ENCODE assay signal across 29 mouse cellular contexts in genomic region chr1:117497003-117497402, GRCm38 (mm10).
"Had no signal": no experiment of that assay in that cellular context is flagged by ENCODE, and none has a peak within 500 bp of the region (broad histone marks: within the 10 kb centered on the region; RNA-seq: fewer than 3 reads in every experiment).

No protein-coding gene starts in this region.

- H3K4me1 ChIP-seq: embryonic facial prominence, embryonic 10.5 days; embryonic facial prominence, embryonic 12.5 days; embryonic facial prominence, embryonic 13.5 days; embryonic facial prominence, embryonic 15.5 days; forebrain, embryonic 10.5 days; forebrain, embryonic 12.5 days; forebrain, embryonic 13.5 days; forebrain, embryonic 15.5 days had no signal

- H3K36me3 ChIP-seq: embryonic facial prominence, embryonic 10.5 days; embryonic facial prominence, embryonic 12.5 days; embryonic facial prominence, embryonic 13.5 days; embryonic facial prominence, embryonic 15.5 days; forebrain, embryonic 10.5 days; forebrain, embryonic 12.5 days; forebrain, embryonic 15.5 days had no signal

- ATAC-seq: forebrain, embryonic 13.5 days; forebrain, embryonic 14.5 days; forebrain, embryonic 15.5 days; forebrain, embryonic 16.5 days; forebrain, postnatal 0 days had no signal

- H3K4me3 ChIP-seq: embryonic facial prominence, embryonic 10.5 days; embryonic facial prominence, embryonic 12.5 days; embryonic facial prominence, embryonic 13.5 days; embryonic facial prominence, embryonic 15.5 days; erythroblast, embryonic 14.5 days; forebrain, embryonic 10.5 days; forebrain, embryonic 12.5 days; forebrain, embryonic 13.5 days; forebrain, embryonic 15.5 days; gastrocnemius, adult 2 months; heart, adult 2 months had no signal

- H3K27me3 ChIP-seq: embryonic facial prominence, embryonic 12.5 days; embryonic facial prominence, embryonic 13.5 days; embryonic facial prominence, embryonic 15.5 days; forebrain, embryonic 12.5 days; forebrain, embryonic 13.5 days; forebrain, embryonic 15.5 days had no signal

- H3K9ac ChIP-seq: embryonic facial prominence, embryonic 12.5 days; embryonic facial prominence, embryonic 13.5 days; embryonic facial prominence, embryonic 15.5 days; forebrain, embryonic 12.5 days; forebrain, embryonic 13.5 days; forebrain, embryonic 15.5 days; forebrain, postnatal 0 days had no signal

- DNase-seq: cerebellum, adult 2 months; cerebellum, adult 8-10 months; cerebellum, adult 9-10 months; cerebellum, adult 9-11 months; cerebellum, postnatal 10 days; cerebellum, postnatal 14 days; cerebellum, postnatal 25 days; cerebellum, postnatal 36 days; embryo, embryonic 11 days; forebrain, postnatal 0 days; gastrocnemius, adult 2 months; gastrocnemius, postnatal 10 days; gastrocnemius, postnatal 14 days; gastrocnemius, postnatal 25 days; gastrocnemius, postnatal 36 days; heart, adult 11 months; heart, adult 18-20 months; heart, adult 2 months had no signal

- H3K9me3 ChIP-seq: embryonic facial prominence, embryonic 10.5 days; embryonic facial prominence, embryonic 12.5 days; embryonic facial prominence, embryonic 13.5 days; embryonic facial prominence, embryonic 15.5 days; forebrain, embryonic 10.5 days; forebrain, embryonic 12.5 days; forebrain, embryonic 13.5 days; forebrain, embryonic 15.5 days had no signal

- H3K27ac ChIP-seq: embryonic facial prominence, embryonic 10.5 days; embryonic facial prominence, embryonic 12.5 days; embryonic facial prominence, embryonic 13.5 days; embryonic facial prominence, embryonic 15.5 days; forebrain, embryonic 10.5 days; forebrain, embryonic 12.5 days; forebrain, embryonic 13.5 days; forebrain, embryonic 15.5 days; gastrocnemius, adult 2 months; heart, adult 2 months had no signal

- H3K4me2 ChIP-seq: embryonic facial prominence, embryonic 12.5 days; embryonic facial prominence, embryonic 13.5 days; embryonic facial prominence, embryonic 15.5 days; forebrain, embryonic 12.5 days; forebrain, embryonic 13.5 days; forebrain, embryonic 15.5 days had no signal
